Mouse (Mus musculus) heart, embryonic 16.5 days (tissue): ENCODE data around the gene Gemin5. TPM values are rescaled to one million over a fixed set of nuclear protein-coding genes. Genes with fewer than 3 reads are reported as not detected.
A peak's percentile ranks its signal among the peaks of the same experiment; 100 is the strongest.
"Not testable (repeated sequence)": the region's sequence is repeated elsewhere in the genome, so short reads cannot be mapped to it uniquely, and the experiment has no call there.

Source experiments
- ATAC-seq: fragments of 200-750 bp; cut with Nextera tagmentation; replicated peaks from 2 replicates; pipeline ENCODE4 v1.8.0; 2017; ENCODE audit warnings: moderate number of reproducible peaks; ENCODE audit not compliant: insufficient read depth, low FRiP score; ENCODE audit errors: extremely low read depth
- H3K27ac ChIP-seq: fragments of 300-500 bp; sonication (generic); 2 replicates; pipeline ENCODE4 v1.5.1; 2014; ENCODE audit warnings: mild to moderate bottlenecking, low read length, control low read depth, moderate library complexity
- H3K27me3 ChIP-seq: fragments of 300-500 bp; sonication (generic); 2 replicates; pipeline ENCODE4 v1.6.1; 2014; ENCODE audit warnings: low read length, mixed read lengths; ENCODE audit not compliant: control insufficient read depth, insufficient read depth
- H3K36me3 ChIP-seq: fragments of 300-500 bp; sonication (generic); 2 replicates; pipeline ENCODE4 v1.6.1; 2014; ENCODE audit not compliant: control insufficient read depth, insufficient read depth
- H3K4me1 ChIP-seq: fragments of 300-500 bp; sonication (generic); 2 replicates; pipeline ENCODE4 v1.6.1; 2014; ENCODE audit warnings: low read length, mixed read lengths; ENCODE audit not compliant: control insufficient read depth, insufficient read depth
- H3K4me2 ChIP-seq: fragments of 300-500 bp; sonication (generic); 2 replicates; pipeline ENCODE4 v1.6.1; 2014; ENCODE audit warnings: low read depth, mild to moderate bottlenecking, control low read depth, low read length
- H3K4me3 ChIP-seq: fragments of 300-500 bp; sonication (generic); 2 replicates; pipeline ENCODE4 v1.5.1; 2014; ENCODE audit warnings: mild to moderate bottlenecking, control low read depth, low read length
- H3K9ac ChIP-seq: fragments of 300-500 bp; sonication (generic); 2 replicates; pipeline ENCODE4 v1.6.1; 2014; ENCODE audit warnings: low read length, control low read depth
- H3K9me3 ChIP-seq: fragments of 300-500 bp; sonication (generic); replicated peaks from 2 replicates; pipeline ENCODE4 v1.6.1; 2016; ENCODE audit warnings: low read length; ENCODE audit not compliant: control insufficient read depth
- WGBS: fragments of 180-500 bp; shearing (Covaris S2); extraction: QIAGEN DNeasy Blood & Tissue Kit; methylation state at CpG from one replicate; pipeline ENCODE4 v1.1.7; 2014; 5-methylcytosine and 5-hydroxymethylcytosine counted together
- polyA plus RNA-seq: library from polyadenylated mRNA; unstranded; fragments of >200 nt; fragmentation: Nextera tagmentation; extraction: Ambion mirVana; gene quantifications from 2 replicates; pipeline ENCODE4 v1.2.1, GENCODE M21; 2015

The Gemin5 gene
- polyA plus RNA-seq, 1 experiment from 2014 or later: 11.5 TPM

DNA sequence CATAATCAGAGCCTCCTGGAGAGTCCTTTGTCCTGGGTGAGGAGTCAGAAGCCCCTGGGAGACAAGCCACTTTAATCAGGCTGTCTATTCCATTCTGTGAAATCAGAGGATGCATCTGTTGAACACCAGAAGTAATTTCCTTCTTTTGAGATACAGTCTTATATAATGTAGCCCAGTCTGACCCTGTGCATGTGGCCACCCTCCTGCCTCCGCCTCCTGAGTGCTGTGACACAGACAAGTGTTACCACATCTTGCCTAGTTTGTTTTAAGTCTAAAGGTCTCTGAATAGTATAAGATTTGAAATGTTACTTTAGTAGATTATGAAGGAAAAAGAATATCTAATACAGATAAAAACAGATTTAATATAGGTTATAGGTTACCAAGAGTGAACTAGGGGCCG is 68.3 kb downstream of the Gemin5 start:
- no peak overlapping the region for H3K27ac ChIP-seq
- H3K4me1 ChIP-seq: peaks cover 8% of the 10 kb centered on the region
- ATAC-seq: no peak
- no peaks in the 10 kb centered on the region for H3K36me3 ChIP-seq
- no peaks in the 10 kb centered on the region for H3K9me3 ChIP-seq
- no peaks in the 10 kb centered on the region for H3K27me3 ChIP-seq
- 88% methylated on average over 2 of the region's 2 CpGs for WGBS
- no peak overlapping the region for H3K4me3 ChIP-seq
- no peak overlapping the region for H3K9ac ChIP-seq
- no peak overlapping the region for H3K4me2 ChIP-seq

DNA sequence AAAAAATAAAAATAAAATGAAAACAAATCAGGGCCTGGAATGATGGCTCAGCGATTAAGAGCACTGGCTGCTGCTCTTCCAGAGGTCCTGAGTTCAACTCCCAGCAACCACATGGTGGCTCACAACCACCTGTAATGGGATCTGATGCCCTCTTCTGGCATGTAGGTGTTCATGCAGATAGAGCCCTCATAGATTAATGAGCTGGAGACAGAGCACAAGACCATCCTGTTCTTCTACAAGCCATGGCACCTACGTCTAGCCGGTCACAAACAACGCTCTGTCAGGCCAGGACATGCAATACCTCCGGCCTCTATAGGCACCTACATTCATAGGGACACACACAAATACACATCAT is 70.0 kb downstream of the Gemin5 start:
- H3K27me3 ChIP-seq, H3K36me3 ChIP-seq, ATAC-seq, H3K9me3 ChIP-seq, H3K4me1 ChIP-seq, H3K27ac ChIP-seq, H3K9ac ChIP-seq: not testable (repeated sequence)
- peak overlapping the region; percentile 55; the same call in 1 of the 2 replicates for H3K4me3 ChIP-seq
- 65% methylated on average over 5 of the region's 5 CpGs for WGBS
- H3K4me2 ChIP-seq: peak overlapping the region; percentile 86

DNA sequence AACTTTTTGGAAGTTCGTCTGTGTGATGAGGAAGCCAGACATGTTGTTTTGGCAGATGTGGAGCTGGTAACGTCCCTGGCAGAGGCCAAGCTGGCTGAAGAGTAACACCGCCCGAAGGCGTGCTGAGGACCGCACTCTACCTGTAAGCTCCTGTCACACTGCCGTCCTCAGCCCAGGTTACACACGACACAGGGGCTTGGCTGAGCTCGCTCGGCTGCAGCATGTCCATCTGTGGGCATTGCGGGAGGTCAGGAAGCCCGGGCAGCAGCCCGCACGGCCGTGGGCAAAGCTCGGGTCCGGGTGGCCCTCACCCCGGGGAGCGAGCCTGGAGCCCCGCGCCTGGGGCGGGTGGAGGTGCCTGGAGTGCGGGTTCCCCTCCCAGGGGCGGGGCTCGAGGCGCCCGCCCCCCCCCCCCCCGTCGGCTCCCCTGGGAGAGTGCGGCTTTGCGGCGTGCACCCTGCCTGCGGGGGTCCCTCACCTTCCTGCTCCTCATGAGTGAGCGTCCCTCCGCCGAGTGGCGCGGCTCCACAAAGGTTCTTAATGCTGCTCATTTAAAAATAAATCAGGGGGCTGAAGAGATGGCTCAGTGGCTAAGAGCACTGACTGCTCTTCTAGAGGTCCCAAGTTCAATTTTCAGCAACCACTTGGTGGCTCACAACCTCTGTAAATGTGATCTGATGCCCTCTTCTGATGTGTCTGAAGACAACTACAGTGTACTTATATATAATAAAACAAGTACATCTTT is 70.5 kb downstream of the Gemin5 start:
- H3K27me3 ChIP-seq: no peaks in the 10 kb centered on the region
- no peaks in the 10 kb centered on the region for H3K36me3 ChIP-seq
- peak overlapping the region; percentile 67 for H3K9ac ChIP-seq
- H3K27ac ChIP-seq: no peak overlapping the region
- WGBS: 3% methylated on average over 29 of the region's 38 CpGs
- peak overlapping the region; percentile 86 for H3K4me2 ChIP-seq
- H3K4me1 ChIP-seq: peaks cover 7% of the 10 kb centered on the region
- H3K4me3 ChIP-seq: peak overlapping the region; percentile 55
- 0 out of 2 replicates have a peak, but pooled peaks have one; percentile 9 for ATAC-seq
- no peaks in the 10 kb centered on the region for H3K9me3 ChIP-seq

DNA sequence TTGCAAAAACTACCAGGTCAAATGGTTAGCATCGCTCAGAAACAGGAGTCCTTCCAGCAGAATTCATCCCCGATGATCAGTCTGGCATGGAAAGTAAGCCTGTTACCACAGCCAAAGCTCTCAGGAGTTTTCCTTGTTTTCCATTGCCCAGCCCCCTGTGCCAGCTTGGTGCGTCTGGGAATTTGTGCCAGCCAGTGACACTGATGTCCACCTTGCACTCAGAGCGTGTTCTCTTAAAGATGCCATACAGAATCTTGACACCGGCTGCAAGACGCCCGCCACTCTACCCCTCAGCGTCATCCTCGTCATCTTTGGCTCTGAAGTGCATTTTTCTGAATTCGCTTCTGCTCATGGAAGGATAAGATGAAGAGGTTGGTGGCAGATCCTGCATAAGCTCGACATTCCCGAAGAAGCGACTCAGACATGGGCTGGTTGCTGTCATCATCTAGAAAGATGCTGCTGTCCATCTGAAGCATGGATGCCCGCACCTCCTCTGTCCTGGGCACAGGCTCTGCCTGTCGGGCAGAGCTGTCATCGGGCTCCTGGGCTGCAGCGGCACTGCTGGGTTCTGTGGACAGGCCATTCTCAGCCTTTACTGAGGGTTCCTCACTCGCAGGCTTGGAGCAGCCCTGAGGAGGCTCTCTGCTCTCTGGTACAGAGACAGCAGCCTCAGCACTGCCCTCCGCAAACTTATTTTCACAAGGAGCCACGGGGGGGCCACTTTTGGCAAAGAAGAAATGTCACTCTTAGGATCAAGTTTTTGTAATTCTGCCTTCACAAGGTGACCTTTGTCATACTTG is 71.3 kb downstream of the Gemin5 start:
- Histone ChIP-seq H3K27ac (no peak overlapping the region), H3K9me3 (no peaks in the 10 kb centered on the region), H3K9ac (peak overlapping the region; percentile 67), H3K4me3 (peak overlapping the region; percentile 55), H3K4me1 (peaks cover 10% of the 10 kb centered on the region), H3K36me3 (no peaks in the 10 kb centered on the region), H3K27me3 (no peaks in the 10 kb centered on the region), H3K4me2 (peak overlapping the region; percentile 86)
- 34% methylated on average over 20 of the region's 20 CpGs for WGBS
- ATAC-seq: no peak

DNA sequence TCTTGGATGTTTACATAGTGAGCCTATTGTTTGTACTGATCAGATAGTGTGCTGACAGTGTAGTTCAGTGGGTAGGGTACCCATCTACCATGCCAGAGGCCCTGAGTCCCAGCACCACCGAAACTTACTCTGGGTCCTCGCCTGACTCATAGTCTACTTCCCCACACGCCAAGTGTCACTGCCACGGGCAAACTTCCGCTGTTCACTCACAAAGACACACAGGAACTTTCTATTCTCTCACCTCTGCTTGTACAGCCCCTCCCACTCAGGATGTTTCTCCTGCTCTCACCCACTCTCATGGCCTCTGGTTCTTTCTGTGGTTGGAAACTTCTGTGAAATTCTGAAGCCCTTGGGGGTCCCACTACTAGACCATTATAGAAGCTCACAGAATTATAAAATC is 72.2 kb downstream of the Gemin5 start:
- Histone ChIP-seq H3K36me3 (no peaks in the 10 kb centered on the region), H3K4me2 (no peak overlapping the region), H3K27me3 (no peaks in the 10 kb centered on the region), H3K4me3 (no peak overlapping the region), H3K9me3 (no peaks in the 10 kb centered on the region), H3K4me1 (peaks cover 10% of the 10 kb centered on the region), H3K27ac (no peak overlapping the region), H3K9ac (no peak overlapping the region)
- 69% methylated on average over 5 of the region's 5 CpGs for WGBS
- no peak for ATAC-seq

DNA sequence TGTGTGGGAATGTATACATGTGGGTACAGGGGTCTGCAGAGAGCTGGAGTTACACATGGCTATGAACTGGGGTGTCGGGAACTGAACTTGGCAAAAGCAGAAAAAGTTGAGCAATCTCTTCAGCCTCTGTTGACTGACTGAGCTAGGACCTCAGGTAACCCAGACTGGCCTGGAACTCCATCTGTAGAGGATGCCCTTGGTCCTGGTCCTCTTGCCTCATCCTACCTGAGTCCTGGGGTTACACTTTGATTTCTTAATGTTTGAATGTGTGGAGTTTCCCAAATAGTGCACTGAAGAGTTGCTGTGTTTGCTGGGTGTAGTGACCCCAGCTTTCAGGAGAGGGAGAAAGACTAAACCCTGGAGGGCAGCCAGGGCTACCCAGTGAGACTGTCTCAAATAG is 72.8 kb downstream of the Gemin5 start:
- WGBS: 84% methylated on average over 1 of the region's 1 CpGs
- H3K9ac ChIP-seq: no peak overlapping the region
- no peak overlapping the region for H3K27ac ChIP-seq
- H3K27me3 ChIP-seq: no peaks in the 10 kb centered on the region
- peaks cover 10% of the 10 kb centered on the region for H3K4me1 ChIP-seq
- ATAC-seq: no peak
- no peaks in the 10 kb centered on the region for H3K36me3 ChIP-seq
- no peak overlapping the region for H3K4me2 ChIP-seq
- no peaks in the 10 kb centered on the region for H3K9me3 ChIP-seq
- no peak overlapping the region for H3K4me3 ChIP-seq

DNA sequence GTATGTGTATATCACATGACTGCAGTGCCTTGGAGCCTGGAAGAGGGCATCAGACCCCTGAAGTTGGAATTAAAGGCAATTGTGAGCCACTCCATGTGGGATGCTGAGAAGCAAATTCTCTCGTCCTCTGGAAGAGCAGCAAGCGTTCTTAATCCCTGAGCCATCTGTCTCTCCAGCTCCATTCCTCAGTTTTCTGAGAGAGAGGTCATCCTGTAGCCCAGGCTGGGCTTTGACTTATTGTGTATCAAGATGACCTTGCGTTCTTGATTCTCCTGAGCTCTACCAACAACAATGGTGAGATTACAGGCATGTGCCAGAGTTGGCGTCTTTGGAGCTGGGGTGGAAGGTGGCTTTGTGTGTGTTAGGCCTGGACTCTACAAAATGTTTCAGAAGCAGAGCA is 73.6 kb downstream of the Gemin5 start:
- no peak overlapping the region for H3K9ac ChIP-seq
- no peak for ATAC-seq
- WGBS: 77% methylated on average over 4 of the region's 4 CpGs

DNA sequence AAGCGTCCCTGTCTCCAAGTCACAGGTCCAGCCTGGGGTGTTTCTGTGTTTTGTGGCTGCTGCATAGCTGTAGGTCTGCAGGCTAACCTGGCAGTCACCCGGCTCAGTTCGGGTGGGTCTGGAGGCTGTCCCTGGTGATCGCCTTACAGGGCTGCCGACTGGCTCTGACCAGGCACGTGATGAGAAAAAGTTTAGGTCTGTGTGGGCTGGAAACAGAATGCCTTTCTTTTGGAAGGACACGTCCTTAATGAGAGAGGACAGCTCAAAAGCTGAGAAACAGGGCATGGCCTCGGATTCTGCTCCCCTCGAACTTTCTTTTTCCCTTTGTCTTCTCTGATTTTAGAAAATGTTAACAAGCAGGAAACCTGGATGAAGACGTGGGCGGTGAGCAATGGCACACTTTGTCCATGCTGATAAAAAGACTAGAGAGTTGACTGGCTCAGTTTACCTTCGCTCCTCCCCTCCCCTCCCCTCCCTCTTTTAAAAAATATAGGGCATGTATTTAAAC is 75.3 kb downstream of the Gemin5 start, which contains the start of gene Gm12248:
Gm12248 (minus strand) TSS at position 114 of the 508 bp plus-strand sequence.
- H3K9ac ChIP-seq: peak within 1 kb of the TSS; percentile 58
- WGBS: 13% methylated on average over 12 of the region's 12 CpGs
- no peak within 1 kb of the TSS; the same call in 1 of the 2 replicates for H3K27ac ChIP-seq
- H3K4me1 ChIP-seq: peaks cover 9% of the 10 kb centered on the region
- no peaks in the 10 kb centered on the region for H3K27me3 ChIP-seq
- ATAC-seq: 0 out of 2 replicates have a peak, but pooled peaks have one; percentile 58
- peak within 1 kb of the TSS; percentile 37 for H3K4me3 ChIP-seq
- H3K4me2 ChIP-seq: peak within 1 kb of the TSS; percentile 54
- H3K36me3 ChIP-seq: no peaks in the 10 kb centered on the region
- no peaks in the 10 kb centered on the region for H3K9me3 ChIP-seq

More for the DNA sequence above, 73.6 kb downstream of the Gemin5 start:
- no peak overlapping the region for H3K4me3 ChIP-seq
- no peak overlapping the region for H3K27ac ChIP-seq
- H3K27me3 ChIP-seq: no peaks in the 10 kb centered on the region
- peaks cover 10% of the 10 kb centered on the region for H3K4me1 ChIP-seq
- H3K36me3 ChIP-seq: no peaks in the 10 kb centered on the region
- no peak overlapping the region for H3K4me2 ChIP-seq
- no peaks in the 10 kb centered on the region for H3K9me3 ChIP-seq

DNA sequence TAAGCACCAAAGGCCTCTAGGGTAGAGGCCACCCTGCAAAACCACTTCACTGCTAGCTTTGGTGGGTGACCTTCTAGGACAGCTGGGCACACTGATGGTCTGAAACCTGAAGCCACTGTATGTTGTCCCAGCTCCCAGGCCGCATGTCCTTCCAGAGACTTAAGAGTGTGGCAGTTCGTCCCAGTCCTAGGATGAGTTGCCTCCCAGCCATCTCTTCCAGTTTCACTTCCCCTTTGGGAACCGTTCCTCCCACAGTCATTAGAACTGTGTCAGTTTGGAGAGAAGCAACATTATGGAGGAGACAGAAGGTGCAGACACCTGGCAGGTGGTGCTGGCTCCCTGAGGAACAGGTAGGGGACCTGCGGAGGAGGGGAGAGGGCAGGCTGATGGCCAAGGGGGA is 75.8 kb downstream of the Gemin5 start:
- Histone ChIP-seq H3K4me3 (peak overlapping the region; percentile 37), H3K9ac (peak overlapping the region; percentile 58)
- 36% methylated on average over 4 of the region's 4 CpGs for WGBS

More for the DNA sequence above, 75.8 kb downstream of the Gemin5 start:
- Histone ChIP-seq H3K9me3 (no peaks in the 10 kb centered on the region), H3K36me3 (no peaks in the 10 kb centered on the region), H3K27ac (no peak overlapping the region), H3K4me1 (peaks cover 7% of the 10 kb centered on the region; the same call in 1 of the 2 replicates), H3K4me2 (peak overlapping the region; percentile 54), H3K27me3 (no peaks in the 10 kb centered on the region)
- ATAC-seq: no peak
